Mouse (Mus musculus) ovary, postnatal 14 days (tissue): Measurements from ENCODE around the gene Tppp2.
"Not testable (repeated sequence)": the region's sequence is repeated elsewhere in the genome, so short reads cannot be mapped to it uniquely, and the experiment has no call there.

ENCODE experiments used
- DNase-seq: peaks from one replicate; pipeline ENCODE4 v3.0.0; 2022; ENCODE audit warnings: low spot score

Tppp2 gene

DNA sequence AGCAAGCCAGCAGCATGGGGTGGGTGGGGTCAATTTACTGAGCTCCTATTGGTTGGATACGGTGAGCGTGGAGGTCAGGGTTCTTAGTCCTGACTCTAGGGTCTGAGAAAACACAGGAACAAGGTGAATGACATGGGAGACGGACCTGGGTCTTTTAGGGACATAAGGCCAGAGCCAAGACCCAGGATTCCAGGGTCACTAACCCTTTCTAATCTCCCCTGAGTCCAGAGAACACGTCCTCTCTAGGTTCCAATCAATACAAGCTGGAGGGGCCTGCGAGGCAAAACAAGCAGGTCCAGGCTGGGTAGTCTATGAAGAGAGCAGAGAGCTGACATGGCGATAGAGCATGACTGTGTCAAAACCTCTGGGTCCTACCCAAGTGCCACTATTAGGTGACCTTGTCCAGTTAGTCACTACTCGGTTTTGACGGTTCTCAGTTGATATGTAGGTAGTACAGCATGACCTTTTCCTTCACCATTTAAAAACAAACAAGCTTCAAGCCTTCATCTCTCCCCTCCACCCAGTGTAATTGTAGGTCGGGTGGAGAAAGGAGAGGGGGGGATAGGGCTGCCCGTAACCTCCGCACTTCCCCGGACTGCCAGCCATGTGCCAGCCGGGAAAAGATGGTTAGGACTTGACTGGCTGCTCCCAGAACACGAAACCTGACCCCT is 5.7 kb upstream of the Tppp2 start:
- DNase-seq = no peak

DNA sequence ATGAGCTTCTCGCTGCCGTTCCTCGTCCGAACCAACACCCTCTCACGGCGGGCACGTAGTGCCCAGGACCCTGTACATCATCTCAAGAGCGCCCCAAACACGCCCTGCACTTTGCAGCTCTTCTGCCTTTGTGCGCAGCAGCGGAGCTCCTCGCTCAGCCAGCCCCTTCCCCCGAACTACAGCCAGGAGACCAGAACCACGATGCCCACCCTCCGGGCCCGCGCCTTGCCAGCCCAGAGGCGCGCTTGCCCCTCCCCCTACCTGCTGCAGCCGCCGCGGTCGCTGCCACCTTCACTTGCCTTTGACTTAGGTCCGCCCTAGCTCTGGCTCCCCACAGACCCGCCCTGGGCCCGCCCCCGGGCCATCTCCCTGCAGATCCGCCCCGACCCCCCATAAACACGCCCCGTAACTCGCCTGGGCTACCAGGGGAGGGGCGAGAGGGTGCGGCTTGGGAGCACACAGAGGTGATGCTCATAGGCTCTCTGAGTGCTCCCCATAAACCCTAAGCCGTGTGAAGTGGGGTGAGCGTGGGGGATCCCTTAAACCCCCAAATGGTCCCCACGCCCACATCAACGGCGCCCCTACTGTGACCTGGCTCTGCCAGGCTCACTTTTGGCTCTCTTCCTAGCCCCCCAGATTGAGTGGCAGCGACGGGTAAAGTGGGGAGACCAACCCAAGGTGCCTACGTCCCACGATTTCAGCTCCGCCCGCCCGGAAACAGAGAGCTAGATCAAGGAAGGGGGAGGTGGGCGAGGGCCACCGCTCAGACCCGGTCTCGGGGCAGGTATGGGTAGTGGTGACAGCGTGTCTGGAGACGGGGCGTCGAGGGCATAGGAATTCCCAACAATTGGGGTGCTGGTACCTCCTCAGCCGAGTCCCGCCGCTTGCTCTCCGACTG is 4.9 kb upstream of the Tppp2 start:
- peak; percentile 66 for DNase-seq

DNA sequence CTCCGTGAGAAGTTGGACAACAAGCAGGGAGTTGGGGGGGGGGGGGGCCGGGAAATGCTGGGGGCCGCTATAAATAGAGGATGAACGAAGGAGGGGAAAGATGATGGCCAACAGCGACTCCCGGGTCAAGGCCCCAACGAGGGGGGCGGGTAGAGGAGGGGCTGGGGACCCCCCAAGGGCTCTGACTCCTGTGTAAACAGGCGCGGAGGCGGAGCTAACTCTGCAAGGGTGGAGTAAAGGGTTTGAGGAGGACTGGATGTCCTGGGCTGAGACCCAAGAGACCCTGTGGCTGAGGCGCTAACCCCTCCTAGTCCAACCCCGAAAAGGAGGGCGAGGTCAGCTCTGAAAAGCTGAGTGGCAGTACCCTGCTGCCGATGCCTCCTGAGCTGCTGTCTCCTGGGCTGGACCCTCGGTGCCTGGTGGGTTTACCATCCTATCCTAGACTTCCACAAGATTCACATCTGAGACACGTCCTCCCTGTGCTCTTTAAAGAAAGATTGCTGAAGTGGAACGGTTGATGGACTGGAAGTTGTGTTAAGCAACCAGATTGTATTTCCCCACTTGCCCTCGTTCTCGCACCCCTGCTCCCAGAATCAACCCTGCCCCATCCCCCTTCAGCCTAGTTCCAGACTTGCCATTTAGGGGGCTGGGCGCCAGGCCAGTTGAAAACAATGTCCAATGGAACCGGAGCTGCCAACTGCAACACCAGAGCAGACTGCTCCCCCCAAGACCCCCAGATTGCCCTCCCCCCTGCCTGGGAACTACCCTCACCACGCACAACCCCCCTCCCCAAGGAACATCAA is 4.1 kb upstream of the Tppp2 start, which contains the start of gene Ndrg2:
TSS of gene Ndrg2 (minus strand) at position 199 of the 803 bp plus-strand sequence.
- peak; percentile 59 for DNase-seq

DNA sequence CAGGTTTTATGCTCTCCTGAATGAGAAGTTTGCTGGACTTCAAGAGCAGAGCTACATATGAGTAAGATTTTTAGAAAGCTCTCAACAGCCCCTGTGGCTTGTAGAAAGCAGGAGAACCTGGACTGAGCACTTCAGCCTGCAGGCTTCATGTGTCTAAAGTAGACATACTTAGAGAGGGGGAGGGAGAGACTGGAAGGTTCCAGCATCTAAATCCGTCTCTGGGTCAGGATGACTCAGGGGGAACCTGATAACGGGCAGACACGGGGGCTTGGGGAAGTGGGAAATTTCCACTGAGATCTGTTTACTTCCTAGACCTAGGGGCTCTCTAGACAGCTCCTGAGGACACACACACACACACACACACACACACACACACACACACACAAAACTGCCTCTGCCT is 3.2 kb upstream of the Tppp2 start:
- no peak for DNase-seq

DNA sequence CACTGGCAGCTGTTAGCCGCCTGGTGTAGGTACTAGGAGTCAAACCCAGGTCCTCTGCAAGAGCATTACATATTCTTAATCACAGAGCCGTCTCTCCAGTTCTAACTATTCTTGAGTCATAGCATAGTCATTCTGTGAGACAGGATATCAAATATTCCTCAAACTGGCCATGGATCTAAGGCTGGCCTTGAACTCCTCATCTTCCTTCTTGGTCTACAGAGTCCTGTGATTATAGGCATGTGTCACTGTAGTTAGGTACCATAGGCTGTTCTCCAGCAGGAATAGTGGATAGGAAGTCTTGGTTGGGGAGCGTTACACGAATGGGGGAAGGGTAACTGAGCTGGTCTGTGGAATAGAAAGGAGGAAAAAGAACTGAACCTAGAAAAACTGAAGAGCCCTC is 1.7 kb upstream of the Tppp2 start:
- no peak for DNase-seq

DNA sequence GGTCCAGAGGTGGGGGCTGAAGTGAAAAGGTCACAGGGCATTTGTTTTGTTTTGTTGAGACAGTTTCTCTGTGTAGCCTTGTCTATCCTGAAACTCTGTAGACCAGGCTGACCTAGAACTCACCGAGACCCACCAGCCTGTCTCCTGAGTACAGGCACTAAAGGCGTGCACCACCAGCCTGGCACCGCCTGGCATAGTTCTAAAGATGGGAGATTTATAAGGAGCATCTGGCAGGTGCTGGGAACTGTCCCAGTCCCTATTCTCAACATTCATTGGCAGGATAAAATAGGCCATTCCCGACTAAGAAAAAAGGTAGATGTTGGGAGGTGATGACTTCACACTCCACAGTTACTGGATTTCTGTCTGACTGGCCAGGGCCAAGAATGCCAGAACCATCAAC is 741 bp downstream of the Tppp2 start:
- no peak for DNase-seq

DNA sequence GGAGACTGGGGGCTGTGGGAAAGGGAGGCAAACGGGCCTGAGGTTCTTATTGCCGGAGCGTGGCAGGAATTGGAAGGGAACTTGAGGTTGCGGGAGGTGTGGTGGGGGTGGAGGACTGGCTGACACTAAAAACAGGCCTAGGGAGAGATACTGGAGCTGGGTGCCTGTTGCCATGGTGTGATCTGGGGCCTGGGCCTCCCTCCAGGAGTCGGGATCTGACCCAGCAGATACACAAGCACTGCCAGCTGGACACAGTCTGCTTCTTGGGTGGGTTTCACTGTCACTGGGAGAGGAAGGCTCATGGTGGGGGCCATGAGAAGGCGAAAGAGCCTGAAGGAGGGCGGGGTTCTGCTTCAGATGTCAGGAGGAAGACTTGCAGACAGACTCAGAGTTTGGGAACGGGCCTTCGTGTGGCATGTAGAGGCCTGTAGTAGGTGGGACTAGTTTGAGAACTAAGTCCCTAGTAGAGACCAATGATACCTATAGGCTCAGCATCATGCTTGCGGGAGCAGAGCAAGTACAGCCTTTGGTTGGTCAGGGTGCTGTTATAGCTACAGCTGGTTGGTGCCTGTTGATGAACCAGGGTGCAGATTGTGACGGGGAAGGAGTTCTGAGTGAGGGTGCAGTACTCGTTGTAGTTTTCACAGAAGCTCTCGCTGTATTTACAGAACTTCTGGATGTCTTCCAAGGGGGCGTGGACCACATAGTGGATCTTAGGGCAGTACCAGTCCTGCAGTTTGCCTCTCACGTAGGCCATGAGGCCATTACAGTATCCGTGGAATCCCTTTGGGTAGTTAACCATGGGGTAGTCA is 3.7 kb downstream of the Tppp2 start:
- DNase-seq = peak; percentile 50

DNA sequence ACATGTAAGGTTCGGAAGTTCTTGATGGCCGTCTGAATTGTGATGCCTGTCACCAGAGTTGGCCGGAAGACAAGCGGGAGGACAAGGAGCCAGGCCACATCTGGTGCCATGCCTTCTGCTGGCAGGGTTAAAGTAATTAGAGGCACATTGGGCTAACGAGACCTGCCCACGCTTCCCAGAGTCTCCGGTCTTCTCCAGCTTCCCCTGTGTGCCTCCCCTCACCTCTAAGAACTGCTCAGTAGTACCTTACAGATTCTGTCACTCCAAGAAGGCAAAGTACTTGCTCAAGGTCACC is 4.3 kb downstream of the Tppp2 start, which contains the start of gene Rnase13:
TSS of gene Rnase13 (minus strand) at position 203 of the 295 bp plus-strand sequence.
- no peak for DNase-seq

DNA sequence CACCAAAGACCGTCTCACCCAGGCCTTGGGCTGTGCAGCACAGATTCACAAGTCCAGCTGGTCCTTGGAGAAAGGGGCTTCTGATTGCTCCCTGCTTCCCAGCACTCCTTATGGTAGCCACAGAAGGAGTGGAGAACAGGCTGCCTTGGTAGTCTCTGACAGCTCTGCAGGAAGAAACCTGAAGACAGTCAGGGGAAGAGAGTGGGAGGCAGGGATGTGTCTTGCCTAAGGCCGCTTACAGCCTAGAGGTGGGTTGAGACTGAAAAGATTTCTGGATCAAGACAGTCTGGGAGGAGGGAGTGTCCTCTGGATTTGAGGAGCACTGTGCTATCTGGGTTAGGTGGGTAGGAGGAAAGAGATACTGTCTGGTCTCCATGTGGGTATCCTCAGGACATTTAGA is 4.7 kb downstream of the Tppp2 start:
- no peak for DNase-seq

DNA sequence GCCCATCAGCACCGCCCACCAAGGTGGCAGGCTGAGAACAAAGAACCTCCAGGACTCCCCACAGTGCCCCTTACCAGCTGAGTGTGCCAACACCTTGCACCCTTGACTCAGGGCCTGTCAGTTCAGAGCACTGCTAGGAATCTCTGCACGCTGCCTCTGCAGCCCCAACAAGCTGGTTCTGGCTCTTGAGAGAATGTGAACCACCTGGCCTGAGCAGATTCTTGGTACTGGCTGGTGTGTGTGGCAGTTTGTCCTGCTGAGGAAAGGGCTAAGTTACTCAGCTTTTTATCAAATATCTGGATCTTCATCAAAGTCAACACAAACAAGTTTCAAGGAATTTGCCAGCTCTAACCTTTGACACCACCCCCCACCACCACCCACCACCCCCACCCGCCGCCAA is 5.3 kb downstream of the Tppp2 start:
- no peak for DNase-seq

DNA sequence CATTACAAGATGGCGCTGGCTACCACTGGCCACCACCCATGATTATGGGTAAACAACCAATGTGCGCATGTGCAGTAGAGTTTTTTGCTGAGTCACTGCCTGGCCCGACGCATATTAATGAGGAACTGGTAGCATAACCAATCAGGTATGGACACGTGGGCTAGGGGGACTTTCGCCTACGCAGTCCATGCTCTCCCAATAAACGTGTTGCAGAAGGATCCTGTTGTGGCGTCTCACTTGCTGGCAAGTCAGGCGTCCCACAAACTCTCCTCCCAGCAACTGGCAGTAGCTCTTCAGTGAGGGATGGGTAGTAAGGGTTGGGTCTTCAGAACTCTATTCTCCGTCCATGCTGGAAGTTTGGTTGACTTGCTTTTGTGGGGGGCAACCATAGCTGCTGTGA is 8.7 kb downstream of the Tppp2 start:
- not testable (repeated sequence) for DNase-seq

DNA sequence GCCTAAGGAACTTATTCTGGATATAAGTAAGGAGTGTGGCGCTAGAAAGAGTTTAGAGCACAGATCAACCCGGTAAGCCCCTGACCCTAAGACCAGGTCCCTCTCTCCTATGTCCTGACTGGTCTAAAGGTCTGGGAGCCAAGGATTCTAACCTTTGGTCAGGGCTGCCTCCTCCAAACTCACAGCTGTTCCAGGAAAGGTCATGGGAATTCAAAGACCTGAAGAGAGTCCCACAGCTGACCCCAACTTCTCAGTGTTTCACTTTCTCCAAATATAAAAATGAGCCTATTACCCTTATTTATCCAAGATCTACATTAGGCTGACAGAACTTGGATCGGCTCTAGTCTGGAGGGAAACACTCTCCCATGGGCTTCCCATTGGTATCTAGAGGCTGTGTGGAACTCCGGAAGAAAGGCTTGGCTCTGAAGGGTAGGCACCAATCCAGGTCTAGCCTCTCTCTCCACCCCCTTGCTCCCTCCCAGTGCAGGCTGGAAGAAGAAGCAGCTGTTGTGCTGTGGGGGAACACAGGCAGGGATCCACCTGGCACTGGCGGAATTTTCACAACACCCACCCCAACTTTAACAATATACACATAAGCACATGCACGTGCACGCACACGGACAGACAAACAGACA is 11.2 kb downstream of the Tppp2 start:
- DNase-seq = peak; percentile 44

DNA sequence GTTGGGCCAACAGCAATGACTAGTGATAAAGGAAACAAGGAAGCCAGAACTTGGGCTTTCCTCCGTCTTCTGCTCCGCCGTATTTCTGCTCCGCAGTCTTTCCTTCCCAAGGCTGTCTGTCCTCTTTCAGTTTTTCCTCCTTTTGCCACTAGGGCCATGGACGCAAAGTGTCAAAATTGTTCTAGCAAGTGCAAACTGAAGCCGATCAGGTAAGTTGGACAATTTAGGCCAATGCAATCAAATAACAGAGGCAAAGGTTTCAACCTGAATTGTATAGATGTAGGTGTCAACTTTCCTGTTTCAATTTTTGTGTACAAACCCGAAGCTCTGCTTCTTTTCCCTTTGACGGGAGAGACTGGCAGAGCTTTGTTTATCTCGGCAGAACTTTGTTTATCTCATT is 11.7 kb downstream of the Tppp2 start:
- no peak for DNase-seq

DNA sequence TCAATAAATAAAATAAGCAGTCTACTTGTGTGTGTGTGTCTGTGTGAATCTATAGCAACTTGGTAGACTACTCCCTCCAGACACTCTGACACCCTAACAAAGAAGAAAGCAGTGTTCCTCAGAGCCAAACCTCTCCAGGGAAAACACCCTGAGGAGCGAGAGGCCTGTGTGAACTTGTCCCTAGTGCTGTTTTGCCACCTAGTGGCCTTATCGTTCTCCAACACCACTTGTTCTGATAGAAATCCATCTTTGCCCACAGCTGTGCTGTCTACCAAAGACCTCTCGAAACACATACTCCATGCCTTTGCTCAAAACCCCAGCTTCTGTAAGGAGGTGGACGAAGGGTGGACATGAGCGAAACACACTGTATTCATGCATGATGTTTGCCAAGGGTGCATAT is 12.6 kb downstream of the Tppp2 start:
- peak; percentile 55 for DNase-seq

DNA sequence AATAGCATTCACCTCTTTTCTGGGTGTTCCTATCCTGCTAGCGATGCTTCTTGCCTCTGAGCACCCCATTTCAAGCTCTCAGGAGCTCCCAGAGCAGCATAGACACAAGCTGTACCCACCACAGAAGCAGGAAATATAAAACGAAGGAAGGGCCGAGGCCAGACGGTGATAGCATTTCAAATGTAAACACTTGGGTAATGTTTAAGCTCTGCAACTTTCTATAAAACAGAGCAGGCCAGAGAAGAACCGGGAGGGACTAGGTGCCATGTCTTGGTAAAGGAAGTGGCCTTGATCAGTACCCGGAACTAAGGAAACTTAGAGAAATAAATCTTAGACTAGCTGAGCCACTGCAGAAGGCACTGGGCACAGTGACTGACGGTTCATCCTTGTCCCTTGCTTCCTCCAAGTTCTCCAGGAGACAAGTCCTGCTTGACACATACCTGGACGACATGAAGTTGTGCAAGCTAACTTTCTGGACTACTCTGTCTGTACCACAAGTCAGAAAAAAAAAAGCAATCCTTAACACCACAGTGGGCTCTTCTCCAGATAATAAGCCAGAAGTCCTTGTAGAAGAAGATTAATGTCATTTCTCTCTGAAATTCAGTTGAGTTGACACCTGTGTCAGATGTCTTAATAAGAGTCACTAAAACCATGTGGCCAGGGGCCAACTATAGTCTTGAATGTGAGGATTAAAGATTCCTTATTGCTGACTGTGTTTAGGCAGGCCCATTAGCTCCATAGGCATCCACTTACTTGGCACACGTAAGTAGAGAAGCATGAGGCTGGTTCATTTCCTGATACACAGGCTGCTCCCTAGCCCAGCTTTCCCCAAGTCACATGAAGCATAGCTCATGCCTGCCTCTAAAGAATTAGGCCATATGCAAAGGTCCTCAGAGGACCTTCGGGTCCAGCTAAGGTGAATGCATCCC is 14.1 kb downstream of the Tppp2 start:
- DNase-seq = no peak

DNA sequence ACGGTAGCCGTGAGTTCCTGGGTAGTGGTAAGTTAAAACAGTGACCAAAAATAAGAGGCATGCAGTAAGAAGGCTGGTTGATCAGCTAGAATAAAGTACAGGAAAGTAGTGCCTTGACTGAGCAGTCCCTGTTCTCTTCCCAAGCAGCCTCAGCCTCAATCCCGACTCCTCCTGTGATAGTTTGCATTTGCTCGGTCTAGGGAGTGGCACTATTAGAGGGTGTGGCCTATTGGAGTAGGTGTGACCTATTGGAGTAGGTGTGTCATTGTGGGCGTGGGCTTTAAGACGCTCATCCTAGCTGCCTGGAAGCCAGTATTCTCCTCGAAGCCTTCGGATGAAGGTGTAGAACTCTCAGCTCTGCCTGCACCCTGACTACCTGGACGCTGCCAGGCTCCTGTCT is 20.8 kb downstream of the Tppp2 start:
- no peak for DNase-seq

DNA sequence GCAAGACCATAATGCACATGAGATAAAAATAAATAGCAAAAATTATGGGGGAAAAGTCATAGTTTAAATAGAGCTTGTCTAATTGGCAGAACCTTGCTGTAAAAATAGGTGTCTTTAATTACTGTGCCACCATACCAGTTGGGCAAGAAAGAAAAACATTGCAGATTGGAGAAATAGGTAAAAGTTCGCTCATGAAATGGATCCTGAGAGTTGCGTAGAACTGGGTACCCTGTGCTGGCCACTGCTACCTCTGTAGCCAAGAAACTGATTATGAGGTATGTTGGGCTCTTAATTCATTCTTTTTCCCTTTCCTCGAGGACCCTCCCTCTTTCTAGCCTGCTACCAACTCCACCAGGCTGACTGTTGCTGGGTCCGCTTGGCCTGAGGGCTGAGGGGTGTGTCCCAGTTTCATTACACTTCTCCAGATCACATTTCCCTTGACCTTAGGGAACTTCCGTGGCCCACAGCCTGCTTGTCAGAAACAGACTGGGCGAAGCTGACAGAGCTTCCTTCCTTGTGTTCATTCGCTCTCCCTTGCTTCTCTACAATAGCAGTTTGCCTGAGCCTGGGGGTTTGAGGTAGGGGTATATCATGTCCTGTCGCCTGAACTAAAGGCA is 22.8 kb downstream of the Tppp2 start:
- DNase-seq = no peak

DNA sequence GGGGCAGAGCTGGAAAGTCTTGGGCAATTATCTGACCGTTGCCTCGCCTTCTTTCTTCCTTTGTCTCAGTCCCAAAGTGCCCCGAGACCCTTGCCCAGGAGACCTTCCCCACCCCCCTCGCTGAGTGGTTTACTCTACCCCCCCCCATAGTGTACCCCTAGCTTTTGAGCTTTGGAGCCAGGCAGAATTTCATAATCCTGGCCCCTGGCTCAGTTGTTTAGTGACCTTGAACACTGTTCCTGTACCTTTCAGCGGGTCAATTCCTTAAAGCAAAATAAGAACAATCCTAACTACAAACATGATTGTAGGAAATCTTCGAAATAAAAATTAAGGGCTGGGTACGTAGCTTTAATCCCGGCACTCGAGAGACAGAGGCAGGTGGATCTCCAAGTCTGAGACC is 23.4 kb downstream of the Tppp2 start:
- no peak for DNase-seq

DNA sequence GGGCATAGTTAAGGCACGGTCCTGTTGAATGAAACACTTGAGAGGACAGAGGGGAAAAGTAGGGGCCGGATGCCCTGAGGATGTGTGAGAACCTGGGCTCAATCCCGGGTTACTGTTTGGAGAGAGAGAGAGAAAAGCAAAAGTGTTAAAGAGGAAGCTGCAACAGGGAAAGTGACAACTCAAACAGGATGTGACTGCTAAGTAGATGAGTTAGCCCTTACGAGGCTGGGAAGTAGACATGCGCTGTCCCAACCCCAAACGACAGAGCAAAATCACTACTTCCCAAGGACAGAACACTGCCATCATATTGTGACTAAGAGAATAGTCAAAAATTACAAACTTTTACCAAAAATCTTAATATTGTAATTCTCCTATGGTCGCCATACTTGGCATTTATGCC is 24.0 kb downstream of the Tppp2 start:
- no peak for DNase-seq

DNA sequence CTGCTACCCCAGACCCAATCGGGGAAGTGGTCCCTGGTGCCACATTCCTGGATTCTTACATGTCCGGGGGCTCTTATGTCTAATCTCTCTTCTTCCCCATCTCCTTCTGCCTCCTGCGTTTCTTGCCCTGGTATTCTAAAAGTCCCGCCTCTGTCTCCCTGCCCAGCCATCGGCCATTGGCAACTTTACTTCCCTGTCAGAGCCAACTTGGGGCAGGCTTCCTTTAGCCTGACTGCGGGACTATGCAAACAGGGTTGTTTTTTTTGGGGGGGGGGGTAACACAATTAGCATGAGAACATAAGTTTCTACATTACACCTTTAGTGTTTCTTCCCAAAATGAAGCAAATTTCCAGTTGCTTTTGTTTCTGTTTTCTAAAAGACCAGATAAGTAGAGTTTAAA is 25.1 kb downstream of the Tppp2 start:
- DNase-seq = no peak
